Mouse (Mus musculus) G1E (cell line): Measurements from ENCODE around the gene Mapt. TPM values are rescaled to one million over a fixed set of nuclear protein-coding genes. Genes with fewer than 3 reads are reported as not detected.
"Not testable (repeated sequence)": the region's sequence is repeated elsewhere in the genome, so short reads cannot be mapped to it uniquely, and the experiment has no call there.

Experiments
- ATAC-seq: 2 replicates; pipeline ENCODE4 v1.8.0; 2016; ENCODE audit warnings: mild to moderate bottlenecking; ENCODE audit not compliant: insufficient number of reproducible peaks, poor library complexity, low FRiP score, severe bottlenecking; ENCODE audit errors: extremely low read depth
- DNase-seq: peaks from one replicate; pipeline ENCODE4 v3.0.0; 2012; ENCODE audit warnings: low spot score
- H3K27me3 ChIP-seq: 2 replicates; pipeline ENCODE4 v1.6.1; 2012; ENCODE audit warnings: mild to moderate bottlenecking, low read length, inconsistent platforms; ENCODE audit not compliant: insufficient read depth
- H3K36me3 ChIP-seq: replicated peaks from 2 replicates; pipeline ENCODE3; 2012; ENCODE audit warnings: mild to moderate bottlenecking, inconsistent platforms
- H3K4me1 ChIP-seq: 2 replicates; pipeline ENCODE4 v1.6.1; 2012; ENCODE audit warnings: low read depth, low read length, inconsistent platforms, mixed read lengths; ENCODE audit not compliant: insufficient read depth
- H3K4me3 ChIP-seq: 2 replicates; pipeline ENCODE4 v1.5.1; 2012; ENCODE audit warnings: low read depth, mild to moderate bottlenecking, inconsistent platforms, low read length, moderate library complexity, mixed read lengths
- H3K9me3 ChIP-seq: replicated peaks from 2 replicates; pipeline ENCODE4 v1.6.1; 2012; ENCODE audit warnings: inconsistent platforms
- CTCF ChIP-seq: IDR thresholded peaks from 2 replicates; pipeline ENCODE4 v1.5.1; 2012; ENCODE audit warnings: low read depth, low read length, inconsistent platforms, mixed read lengths
- GATA1 ChIP-seq: IDR thresholded peaks from 2 replicates; pipeline ENCODE4 v1.6.1; 2012; ENCODE audit warnings: borderline replicate concordance, low read length, inconsistent platforms, mixed read lengths
- GATA2 ChIP-seq: IDR thresholded peaks from 2 replicates; pipeline ENCODE4 v1.6.1; 2012; ENCODE audit warnings: low read depth, low read length, inconsistent platforms, borderline replicate concordance
- POLR2AphosphoS5 ChIP-seq: IDR thresholded peaks from 2 replicates; pipeline ENCODE4 v1.6.1; 2012; ENCODE audit warnings: low read depth, low read length, inconsistent platforms; ENCODE audit not compliant: insufficient replicate concordance
- TAL1 ChIP-seq: conservative IDR thresholded peaks from 2 replicates; pipeline ENCODE4 v1.6.1; 2012; ENCODE audit warnings: low read depth, low read length, inconsistent platforms, mixed read lengths
- polyA plus RNA-seq: library from polyadenylated mRNA; stranded (reverse); fragments of >175 nt; gene quantifications from 2 replicates; pipeline ENCODE4 v1.2.3, GENCODE M21; 2012
- total RNA-seq, 2 experiments: library from RNA; stranded (forward) in 1 of 2; stranded (reverse) in 1 of 2; fragments of 200-1000 nt in 1 of 2; fragments of >200 nt in 1 of 2; fragmentation: Nextera tagmentation in 1 of 2; gene quantifications; 2 replicates each; pipeline ENCODE4 v1.2.3; 2014 to 2017

Mapt gene
- total and polyA plus RNA-seq, 3 experiments: 1.2 to 7.6 (median 5.0) TPM

DNA sequence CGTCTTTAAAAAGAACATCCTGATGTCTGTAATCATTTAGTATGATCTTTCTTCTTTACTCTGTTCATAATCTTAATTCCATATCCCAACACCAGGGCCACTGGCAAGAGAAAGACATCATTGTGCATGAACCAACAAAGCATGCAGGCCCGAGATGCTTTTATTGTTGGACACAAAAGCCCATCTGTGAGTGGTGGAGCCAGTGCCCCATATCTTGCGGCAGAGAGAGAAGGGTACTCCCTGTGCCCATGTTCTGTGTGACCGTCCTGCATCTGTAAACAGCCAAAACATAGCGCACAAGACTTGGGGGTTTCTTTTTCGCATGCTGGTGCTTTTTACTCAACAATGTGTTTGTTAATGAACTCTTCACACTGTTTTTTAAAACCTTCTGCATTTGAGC is 19.9 kb upstream of the Mapt start:
- no peak for ATAC-seq
- Histone ChIP-seq H3K4me3 (no peak overlapping the region), H3K9me3 (no peaks in the 10 kb centered on the region), H3K36me3 (no peaks in the 10 kb centered on the region), H3K4me1 (no peaks in the 10 kb centered on the region), H3K27me3 (peaks cover 5% of the 10 kb centered on the region; the same call in 1 of the 2 replicates)
- DNase-seq: no peak
- TF ChIP-seq POLR2AphosphoS5 (no peak), GATA2 (no peak), GATA1 (no peak), TAL1 (no peak), CTCF (no peak)

DNA sequence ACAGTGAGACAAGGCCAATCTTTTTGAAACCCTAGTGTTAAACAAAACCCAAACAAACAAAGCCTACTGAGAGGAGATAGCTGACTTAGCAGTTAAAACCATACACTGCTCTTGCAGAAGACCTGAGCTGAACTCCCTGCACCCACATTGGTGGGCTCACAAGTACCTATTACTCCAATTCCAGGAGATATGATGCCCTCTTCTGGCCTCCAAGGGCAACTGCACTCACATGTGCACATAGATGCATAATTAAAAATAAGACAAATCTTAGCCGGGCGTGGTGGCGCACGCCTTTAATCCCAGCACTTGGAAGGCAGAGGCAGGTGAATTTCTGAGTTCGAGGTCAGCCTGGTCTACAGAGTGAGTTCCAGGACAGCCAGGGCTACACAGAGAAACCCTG is 17.1 kb upstream of the Mapt start:
- H3K4me3 ChIP-seq: not testable (repeated sequence)

DNA sequence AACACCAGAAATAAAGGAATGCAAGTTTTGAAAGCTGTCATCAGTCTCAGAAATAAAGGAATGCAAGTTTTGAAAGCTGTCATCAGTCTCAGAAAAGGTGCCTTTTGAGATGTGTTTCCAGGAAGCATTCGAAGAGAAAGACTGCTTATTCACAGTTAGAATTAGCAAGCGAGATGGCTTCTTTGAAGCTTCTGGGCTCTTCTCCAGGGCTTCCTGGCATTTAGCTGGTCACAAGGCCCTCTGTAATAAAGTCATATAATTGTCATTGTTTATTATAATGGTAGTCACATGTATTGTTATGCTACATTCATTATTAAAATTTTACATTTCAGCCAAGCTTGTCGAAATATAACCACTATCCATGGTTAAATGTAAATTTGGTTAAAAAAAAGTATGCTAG is 13.1 kb upstream of the Mapt start:
- ATAC-seq (no peak), DNase-seq (no peak)
- no peak for TF ChIP-seq CTCF
- no peak for TF ChIP-seq POLR2AphosphoS5
- no peak for TF ChIP-seq GATA2
- TF ChIP-seq TAL1: no peak
- TF ChIP-seq GATA1: no peak
- Histone ChIP-seq H3K27me3 (peaks cover 4% of the 10 kb centered on the region), H3K36me3 (no peaks in the 10 kb centered on the region), H3K9me3 (no peaks in the 10 kb centered on the region), H3K4me1 (no peaks in the 10 kb centered on the region), H3K4me3 (no peak overlapping the region)

More for the DNA sequence above, 17.1 kb upstream of the Mapt start:
- not testable (repeated sequence) for DNase-seq, H3K4me1 ChIP-seq, H3K27me3 ChIP-seq, H3K9me3 ChIP-seq, ATAC-seq, H3K36me3 ChIP-seq

DNA sequence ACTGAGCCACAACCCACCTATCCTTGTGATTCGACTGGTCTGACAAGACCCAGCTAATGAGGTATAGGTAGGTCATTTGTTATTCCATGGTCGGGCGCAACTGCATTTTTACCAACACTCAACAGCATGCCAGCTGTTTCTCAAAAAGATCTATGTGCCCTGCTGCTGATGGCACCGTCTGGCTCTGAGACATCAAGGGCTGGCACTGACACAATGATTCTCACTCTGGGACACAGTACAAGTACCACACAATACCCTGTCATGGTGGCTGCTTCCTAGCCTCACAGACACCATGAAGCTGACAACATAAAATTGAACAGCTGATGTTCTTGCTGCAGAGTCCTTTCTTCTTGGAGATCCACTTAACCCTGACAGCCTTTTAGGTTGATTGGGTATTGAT is 10.9 kb upstream of the Mapt start:
- ATAC-seq (no peak), DNase-seq (no peak)
- TF ChIP-seq CTCF (no peak), TAL1 (no peak), GATA2 (no peak), POLR2AphosphoS5 (no peak), GATA1 (no peak)
- Histone ChIP-seq H3K27me3 (peaks cover 7% of the 10 kb centered on the region), H3K4me1 (no peaks in the 10 kb centered on the region), H3K4me3 (no peak overlapping the region), H3K36me3 (no peaks in the 10 kb centered on the region), H3K9me3 (no peaks in the 10 kb centered on the region)

DNA sequence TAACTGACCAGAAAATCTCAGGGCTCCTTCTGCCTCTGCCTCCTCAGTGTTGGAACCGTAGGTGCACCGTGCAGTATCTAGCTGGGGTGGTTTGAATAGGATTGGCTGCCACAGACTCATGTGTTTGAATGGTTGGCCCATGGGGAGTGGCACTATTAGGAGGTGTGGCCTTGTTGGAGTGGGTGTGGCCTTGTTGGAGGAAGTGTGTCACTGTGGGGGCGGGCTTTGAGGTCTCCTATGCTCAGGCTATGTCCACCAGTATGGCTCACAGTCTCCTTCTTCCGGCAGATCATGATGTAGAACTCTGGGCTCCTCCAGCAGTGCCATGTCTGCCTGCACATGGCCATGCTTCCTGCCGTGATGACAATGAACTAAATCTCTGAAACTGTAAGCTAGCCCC is 9.4 kb upstream of the Mapt start:
- Histone ChIP-seq H3K36me3 (no peaks in the 10 kb centered on the region), H3K4me1 (no peaks in the 10 kb centered on the region), H3K4me3 (no peak overlapping the region), H3K27me3 (peaks cover 7% of the 10 kb centered on the region), H3K9me3 (no peaks in the 10 kb centered on the region)
- no peak for DNase-seq
- no peak for ATAC-seq
- no peak for TF ChIP-seq TAL1
- no peak for TF ChIP-seq CTCF
- TF ChIP-seq POLR2AphosphoS5: no peak
- no peak for TF ChIP-seq GATA2
- TF ChIP-seq GATA1: no peak

DNA sequence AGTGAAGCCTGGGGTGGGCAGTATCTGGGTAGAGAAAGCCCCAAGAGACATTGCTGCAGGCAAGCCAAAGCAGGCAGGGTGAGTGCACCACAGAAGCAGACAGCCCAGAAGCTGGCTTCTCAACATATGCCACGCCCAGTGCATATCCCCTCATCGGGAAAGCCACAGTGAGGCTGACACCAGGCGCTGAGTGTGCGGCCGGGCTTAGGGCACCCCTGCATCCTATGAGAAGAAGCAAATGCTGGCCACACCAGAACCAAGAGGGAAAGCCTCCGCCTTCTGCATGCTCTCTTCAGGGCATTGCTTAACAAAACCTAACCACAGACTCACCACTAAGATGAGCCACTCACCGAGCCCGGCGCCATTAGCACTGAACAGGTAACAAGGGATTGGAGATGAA is 7.9 kb upstream of the Mapt start:
- Histone ChIP-seq H3K4me1 (no peaks in the 10 kb centered on the region), H3K36me3 (no peaks in the 10 kb centered on the region), H3K9me3 (no peaks in the 10 kb centered on the region), H3K4me3 (no peak overlapping the region), H3K27me3 (peaks cover 9% of the 10 kb centered on the region)
- no peak for ATAC-seq
- no peak for DNase-seq
- TF ChIP-seq CTCF: no peak
- TF ChIP-seq TAL1: no peak
- no peak for TF ChIP-seq GATA2
- TF ChIP-seq POLR2AphosphoS5: no peak
- no peak for TF ChIP-seq GATA1

DNA sequence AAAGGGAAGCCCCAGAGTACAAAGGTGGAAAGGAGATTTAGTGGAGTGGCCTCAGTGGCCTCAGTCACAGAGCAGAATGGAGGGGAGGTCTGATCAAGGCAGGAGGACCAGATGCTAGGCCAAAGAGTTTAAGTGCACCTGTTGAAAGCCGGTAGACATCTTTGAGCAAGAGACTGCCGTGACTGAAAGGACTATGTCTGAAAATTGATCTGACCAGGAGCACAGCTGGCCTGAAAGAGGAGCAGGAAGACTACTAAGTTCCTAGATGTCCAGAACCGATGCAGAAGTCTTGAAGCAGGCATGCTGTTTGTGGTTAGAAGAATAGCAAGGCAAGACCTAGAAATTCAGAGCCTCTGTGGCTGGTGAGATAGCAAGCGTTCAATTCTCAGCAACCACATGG is 1.8 kb upstream of the Mapt start:
- Histone ChIP-seq H3K4me3 (no peak overlapping the region), H3K9me3 (peaks cover 10% of the 10 kb centered on the region), H3K36me3 (no peaks in the 10 kb centered on the region), H3K4me1 (peaks cover 13% of the 10 kb centered on the region), H3K27me3 (peaks cover 41% of the 10 kb centered on the region)
- TF ChIP-seq GATA2 (no peak), TAL1 (no peak), CTCF (no peak), GATA1 (no peak), POLR2AphosphoS5 (no peak)
- ATAC-seq (no peak), DNase-seq (no peak)
